Mouse (Mus musculus) embryo, embryonic 9.5 days (tissue): ENCODE measurements around the gene Gtf2a1.
"Not testable (repeated sequence)": the region's sequence is repeated elsewhere in the genome, so short reads cannot be mapped to it uniquely, and the experiment has no call there.

Experiments
- DNase-seq: peaks from one replicate; pipeline ENCODE4 v3.0.0-alpha.2; 2017; ENCODE audit errors: extremely low spot score

The Gtf2a1 gene

DNA sequence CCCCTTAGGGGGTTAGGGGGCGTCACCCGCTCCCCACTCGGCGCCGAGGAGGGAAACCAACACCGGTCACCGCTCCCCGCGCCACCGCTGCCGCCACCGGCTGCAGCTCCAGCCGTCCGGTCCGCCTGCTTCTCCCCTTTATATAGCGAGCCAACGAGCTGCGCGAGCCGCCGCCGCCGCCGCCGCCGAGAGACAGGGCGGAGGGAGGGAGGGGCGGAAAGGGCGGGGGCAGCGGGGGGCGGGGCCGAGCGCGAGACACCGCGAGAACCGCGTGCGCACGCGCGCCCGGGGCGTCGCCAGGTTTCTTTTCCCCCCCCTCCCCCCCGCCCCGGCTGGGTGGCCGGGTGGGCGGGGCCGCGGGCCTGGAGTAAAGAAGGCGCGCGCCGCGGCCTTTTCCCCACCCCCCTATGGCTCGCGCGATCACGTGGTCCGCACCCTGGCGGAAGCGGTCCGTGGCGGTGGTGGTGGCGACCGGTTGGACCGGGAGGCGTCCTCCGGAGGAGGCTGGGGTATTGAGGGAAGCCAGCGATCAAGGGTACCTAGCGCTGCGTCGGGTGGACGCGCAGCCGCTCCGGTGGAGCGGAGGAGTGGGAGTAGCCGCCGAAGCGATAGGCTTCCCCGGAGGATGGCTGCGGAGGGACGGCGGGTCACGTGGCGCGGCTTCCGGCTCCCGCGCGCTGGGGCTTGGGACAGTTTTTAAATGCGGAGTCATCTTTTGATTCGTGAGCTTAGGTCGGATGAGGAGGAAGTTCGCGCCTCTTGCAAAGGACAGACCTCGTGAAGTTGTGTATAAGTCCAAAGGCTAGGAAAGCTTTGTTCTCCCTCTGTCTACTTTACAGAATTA, at the start of gene Gtf2a1:
TSS of gene Gtf2a1 (minus strand) at position 641 of the 844 bp plus-strand sequence.
- peak; percentile 98 for DNase-seq

DNA sequence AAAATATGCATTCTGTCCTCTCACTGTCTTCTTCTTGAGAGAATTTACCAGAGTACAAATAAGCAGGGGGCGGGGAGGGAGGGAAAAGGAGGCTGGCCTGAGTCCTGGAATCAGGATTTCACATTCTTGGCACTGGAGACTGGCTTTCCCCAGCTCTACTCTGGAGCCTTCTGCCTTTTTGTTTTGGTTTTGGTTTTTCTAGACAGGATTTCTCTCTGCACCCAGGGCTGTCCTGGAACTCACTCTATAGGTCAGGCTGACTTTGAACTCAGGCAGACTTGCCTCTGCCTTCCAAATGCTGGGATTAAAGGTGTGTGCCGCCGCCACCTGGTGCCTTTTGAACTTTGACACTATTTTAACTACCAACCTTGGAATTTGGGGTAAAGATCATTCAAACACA, 48.1 kb upstream of the Gtf2a1 start:
- no peak for DNase-seq

DNA sequence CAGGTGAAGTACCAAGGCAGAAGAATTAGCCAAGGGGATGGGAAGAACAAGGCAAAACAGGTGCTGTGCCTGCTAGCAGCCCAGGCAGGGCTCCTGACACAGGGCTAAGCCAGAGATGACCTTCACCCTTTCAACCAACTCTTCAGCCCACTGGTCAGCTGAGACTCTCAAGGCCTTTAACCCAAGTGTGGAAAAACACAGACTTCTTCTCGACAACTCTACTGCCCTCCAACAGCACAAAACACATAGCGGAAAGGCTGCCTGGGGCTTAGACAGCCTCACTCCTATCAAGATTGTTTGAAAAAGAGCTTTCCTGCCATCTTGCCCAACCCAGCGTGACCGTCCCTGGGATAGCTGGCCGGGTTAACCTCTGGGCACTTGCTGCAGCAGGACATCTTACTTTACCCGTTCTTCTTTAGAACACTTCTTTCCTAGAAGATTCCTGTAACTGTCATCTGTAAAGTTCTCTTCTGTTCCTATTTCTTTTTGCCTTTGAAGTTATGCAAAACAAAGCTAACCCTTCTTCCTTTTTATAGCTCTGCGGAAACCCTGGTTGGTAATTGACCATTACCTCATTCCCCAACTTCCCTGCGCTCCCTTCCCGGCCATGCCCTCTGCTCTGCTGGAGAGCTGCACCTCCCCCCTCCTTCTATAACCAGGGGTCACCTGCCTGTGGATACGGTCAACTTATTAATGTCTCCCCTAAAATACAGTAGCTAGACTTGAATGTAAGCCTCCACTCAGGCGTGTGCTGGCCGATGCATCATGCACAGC, 47.0 kb upstream of the Gtf2a1 start:
- no peak for DNase-seq

DNA sequence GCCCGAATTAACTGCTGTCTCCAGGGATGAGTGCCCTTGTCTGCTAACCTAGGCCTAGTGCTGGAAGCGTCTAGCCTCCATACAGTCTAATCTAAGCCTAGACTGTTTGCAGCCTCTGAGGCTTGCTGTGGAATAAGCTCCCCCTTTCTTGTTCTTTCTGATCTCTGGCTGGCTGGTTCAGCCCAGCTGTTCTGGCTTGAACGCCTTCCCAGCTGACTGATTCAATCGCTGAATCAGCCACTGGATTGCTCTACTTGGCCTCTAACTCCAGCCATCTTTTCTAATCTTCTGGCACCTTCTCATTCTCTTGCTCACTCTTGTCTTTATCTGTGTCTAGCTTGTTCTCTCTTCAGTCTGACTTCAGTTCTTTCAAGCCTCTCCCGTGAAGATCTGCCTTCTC, 36.2 kb upstream of the Gtf2a1 start:
- no peak for DNase-seq

DNA sequence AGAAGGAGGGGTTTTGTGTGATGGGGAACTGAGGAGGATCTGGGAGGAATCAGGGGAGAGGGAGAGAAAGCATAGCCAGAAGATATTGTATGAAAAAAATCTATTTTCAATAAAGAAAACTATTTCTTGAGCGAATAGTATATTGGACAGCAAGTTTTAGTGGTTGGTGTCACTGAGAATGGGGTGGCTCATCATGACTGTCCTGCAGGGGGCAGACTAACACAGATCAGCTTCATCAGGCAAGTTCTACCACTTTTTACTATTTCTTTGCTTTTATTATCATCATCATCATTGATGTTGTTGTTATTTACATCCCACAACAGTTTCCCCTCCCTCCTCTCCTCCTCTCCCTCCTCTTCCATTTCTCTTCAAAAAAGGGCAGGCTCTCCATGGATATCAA, 34.7 kb upstream of the Gtf2a1 start:
- DNase-seq: no peak

DNA sequence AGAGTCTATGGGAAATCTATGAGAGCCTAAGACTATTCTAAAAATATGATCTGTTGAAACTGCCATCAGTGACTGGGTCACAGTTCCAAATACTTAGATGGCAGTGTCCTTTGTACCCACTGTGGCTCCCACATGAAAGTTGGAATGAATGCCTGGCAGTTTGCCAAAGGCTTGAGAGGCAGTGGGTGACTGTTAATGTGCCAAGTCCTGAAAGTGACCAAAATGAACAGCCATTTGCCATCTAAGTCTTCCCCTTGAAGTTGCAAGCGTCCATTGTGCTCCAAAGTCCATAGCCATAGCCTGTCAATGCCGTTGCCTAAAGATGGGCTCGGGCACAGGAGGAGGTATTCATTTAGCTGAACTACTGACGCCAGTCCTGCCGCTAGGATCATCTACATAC, 19.1 kb upstream of the Gtf2a1 start:
- DNase-seq: no peak

DNA sequence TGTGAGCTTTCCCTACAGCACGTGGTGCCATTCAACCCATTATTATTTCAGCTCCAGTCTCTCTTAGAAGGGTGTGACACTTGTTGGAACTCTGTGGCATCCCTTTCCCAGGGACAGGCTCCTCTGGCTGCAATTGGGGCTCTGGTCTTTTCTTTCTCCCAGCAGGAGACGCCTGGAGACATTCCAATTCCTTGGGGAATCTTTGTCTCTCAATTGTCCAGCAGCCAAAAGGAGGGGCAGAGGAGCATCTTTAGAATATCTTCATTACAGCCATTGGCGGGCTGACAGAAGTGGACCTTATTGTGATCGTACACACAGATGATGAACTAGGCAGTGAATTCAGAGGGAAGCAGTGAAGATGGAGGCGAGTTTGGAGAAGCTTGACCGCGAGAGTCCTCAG, 17.4 kb upstream of the Gtf2a1 start:
- DNase-seq: no peak

DNA sequence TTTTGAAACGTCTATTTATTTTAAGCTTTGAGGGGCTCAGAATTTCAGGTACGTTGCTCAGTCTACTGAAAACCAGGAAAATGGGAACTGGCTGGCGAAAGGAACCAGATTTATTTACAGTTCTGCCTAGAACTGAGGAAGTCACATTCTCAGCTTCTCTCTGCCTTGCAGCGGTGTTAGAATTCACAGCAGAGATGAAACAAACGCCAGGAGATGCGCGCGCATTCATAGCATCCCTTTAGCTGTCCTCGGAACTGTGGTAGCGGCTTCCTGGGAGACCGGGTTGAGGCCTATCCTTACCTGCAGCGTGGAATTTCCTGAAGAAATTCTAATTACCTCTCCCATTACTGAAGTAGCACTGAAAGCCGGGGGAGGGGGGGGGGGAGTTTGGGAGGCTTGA, 16.4 kb upstream of the Gtf2a1 start:
- DNase-seq: no peak

DNA sequence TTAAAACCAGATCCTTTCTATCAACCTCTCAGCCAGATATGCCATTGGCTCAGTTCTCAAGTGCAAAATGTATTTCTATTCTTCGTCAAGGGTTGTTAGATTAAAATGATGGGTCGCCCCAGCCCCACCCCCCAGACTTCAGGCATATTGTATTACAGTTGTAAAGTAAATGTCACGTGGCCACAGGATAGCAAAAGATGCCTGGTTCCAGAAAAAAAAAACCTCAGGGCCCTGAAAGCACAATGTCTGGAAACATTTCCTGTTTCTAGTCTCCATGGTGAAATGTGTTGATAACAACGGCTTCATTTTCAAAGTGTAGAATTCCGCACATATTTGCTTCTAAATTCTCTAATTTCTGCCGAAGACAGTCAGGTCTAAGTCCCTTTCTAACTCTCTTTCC, 14.3 kb upstream of the Gtf2a1 start:
- no peak for DNase-seq

DNA sequence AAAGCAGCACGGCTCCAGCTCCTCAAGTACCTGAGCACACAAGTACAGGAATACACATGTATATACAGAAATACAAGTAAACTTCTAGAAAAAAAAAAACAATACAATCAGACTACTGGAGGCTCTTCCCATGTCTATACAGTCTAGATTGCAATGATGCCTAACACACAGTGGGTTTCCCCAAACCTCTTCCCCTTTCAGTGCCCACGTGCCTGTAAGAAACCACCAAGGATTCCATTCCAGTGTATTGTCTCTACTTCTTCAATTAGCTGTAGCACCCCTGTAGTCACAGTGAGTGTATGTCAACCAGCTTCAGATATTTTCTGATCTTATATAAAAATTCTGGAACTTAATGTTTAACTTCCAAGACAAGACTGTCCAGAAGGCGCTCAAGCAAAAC, 1.8 kb upstream of the Gtf2a1 start:
- DNase-seq: no peak

DNA sequence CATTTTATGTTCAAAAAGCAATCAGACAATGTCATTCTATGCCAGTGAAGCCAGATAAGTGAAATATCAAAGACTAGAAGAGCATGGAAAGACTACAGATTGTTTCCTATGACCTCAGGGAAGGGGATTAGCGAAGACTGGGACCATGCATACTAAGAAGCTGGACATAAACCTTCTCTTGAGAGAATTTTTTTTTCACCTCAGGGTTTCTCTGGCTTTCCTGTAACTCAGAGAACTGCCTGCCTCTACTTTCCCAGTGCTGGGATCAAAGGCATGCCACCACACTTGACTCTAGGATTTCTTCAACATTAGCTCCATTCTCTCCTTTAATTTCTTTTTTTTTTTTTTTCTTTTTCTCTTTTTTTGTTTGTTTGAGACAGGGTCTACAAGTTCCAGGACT, 904 bp upstream of the Gtf2a1 start:
- no peak for DNase-seq

DNA sequence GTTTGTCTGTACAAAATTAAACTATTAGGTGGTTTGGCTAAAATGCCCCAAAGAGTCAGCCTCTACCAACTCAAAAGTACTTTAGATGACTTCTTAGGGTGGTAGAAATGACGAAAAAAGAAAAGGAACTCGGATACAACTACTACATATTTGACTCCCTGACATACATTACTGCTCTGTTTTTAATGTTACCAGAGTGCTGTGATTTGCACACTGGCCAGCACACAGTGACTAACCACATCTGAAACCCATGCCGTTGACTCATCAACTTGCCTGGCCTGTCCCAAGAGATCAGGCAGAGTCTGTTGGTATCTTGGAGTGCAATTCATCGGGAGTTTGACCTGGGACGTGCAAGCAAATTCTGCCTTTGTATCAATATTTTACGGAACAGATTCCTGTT, 429 bp upstream of the Gtf2a1 start:
- DNase-seq: peak; percentile 52

DNA sequence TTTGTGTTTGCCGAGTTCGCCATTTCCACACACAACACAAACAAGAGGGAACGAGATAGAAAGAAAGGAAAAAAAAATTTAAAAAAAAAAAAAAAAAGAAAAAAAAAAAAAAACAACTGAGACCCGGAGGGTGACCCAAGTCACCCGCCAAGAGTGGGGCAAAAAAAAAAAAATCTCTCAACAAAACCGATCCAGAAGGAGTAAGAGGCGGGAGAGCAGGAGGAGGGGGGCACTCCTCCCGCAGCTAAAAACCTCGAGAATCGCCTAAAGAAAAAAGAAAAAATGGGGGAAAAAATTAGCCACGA, 793 bp downstream of the Gtf2a1 start:
- DNase-seq: no peak

DNA sequence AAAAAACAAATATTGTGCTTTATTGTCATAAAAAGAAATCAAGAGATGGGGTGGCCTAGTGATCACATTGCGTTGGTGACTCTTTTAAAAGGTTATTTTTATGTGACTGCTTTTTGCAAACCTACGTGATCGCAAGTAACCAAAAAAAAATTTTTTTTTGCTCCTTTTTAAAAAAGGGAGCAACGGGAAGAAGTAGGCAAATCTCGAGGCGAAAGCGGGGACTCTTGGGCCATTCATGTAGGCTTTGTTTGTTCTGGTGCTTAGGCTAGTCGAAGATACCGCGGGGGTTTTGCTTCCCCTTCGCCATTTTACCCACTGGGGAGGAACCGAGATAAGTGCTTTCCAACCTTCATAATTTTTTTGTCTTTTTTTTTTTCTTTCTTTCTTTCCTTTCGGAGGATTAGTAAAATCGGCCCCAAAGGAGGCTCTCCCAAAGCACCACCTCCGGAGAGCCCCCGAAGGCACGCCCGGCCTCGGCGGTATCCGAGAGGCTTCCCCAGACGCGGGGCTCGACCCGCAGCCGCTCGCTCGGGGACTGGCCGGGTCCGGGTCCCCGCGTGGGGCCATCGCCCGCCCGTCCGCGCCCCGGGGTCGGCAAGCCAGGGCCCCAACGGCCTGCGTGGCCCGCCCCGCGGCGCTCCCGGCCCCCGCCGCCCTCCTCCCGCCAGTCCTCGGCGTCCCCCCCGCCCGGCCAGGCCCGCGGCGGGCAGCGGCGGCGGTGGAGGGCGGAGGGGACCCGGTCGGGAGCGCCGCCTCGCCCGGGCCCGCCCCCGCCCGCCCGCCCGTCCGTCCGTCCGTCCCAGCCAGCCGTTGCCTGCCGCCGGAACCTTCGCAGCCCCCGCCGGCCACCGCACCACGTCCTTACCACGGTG, 1.4 kb downstream of the Gtf2a1 start:
- DNase-seq: peak; percentile 57

DNA sequence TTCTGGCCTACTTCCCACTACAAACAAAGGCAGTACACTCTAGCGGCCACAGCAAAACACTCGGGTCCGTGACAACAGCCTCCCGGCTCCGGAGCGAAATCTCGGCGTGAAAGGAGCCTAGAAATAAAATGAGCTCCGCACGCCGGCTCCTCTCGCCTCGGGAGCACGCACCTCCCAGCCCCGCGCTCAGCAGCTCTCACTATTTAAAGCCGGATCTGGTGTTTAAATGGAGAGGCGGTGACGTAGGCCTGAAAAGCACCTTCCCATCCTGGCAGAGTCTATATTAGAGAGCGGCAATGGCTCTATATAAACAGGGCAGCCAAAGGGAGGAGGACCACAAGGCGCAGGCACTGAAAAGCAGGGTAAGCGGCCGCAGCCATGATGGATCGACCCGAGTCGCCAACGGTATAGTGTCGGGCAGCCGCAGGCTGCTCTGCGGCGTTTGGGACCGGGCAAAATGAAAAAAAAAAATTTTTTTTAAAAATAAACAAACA, 2.1 kb downstream of the Gtf2a1 start:
- DNase-seq: peak; percentile 91

DNA sequence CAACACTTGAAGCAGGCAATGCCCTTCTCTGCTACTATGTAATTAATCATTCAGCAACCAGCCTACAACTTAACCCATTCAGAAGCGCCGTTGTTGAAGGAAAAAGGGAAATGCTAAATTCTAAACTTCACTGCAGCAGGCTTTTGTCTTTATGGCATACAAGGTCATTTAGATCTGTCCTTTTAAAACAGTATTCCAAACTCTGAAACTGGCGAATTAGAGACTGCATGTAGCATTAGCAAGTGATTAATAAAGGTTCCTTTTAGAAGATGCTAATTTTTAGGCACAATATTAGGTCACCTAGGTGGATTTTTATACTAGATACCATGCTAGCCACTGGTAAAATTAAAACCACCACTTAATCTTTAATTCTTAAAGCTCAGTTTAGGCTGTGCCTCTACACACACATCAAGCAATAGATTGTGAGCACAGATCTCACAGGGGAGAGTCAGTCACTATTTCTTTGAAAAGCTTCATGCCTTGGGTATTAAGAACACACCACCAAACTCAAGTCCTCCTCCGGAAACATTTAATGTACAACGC, 2.7 kb downstream of the Gtf2a1 start:
- peak; percentile 19 for DNase-seq

DNA sequence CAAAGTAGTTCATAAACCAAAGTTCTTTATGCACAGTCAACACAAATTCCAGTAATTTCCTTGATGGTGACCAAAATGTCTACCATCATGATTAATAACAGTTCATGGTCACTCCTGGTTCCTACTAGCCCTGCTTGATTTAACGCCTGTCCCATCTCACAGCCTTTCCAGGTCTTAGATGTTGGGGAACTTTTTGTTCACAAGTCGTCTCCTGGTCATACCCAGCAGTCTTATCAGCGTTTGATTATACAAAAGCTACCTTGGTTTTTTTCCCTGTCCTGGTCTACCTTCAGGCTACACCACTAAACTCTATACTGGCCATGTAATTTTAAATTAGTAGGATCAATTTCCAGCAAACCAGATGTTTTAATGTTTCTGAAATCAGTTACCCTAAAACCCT, 3.2 kb downstream of the Gtf2a1 start:
- peak; percentile 10 for DNase-seq

DNA sequence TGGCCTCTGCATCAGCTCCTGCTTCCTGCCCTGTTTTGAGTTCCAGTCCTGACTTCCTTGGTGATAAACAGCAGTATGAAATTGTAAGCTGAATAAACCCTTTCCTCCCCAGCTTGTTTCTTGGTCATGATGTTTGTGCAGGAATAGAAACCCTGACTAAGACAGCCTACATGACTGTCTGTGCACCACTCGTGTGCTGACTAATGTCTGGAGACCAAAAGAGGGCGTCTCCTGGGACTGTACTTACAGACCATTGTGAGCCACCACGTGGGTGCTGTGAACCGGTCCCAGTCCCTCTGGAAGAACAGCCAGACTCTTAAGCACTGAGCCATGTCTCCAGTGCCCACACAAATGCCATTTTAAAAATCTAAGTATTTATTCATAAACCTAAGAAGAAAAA, 4.5 kb downstream of the Gtf2a1 start:
- DNase-seq: not testable (repeated sequence)

DNA sequence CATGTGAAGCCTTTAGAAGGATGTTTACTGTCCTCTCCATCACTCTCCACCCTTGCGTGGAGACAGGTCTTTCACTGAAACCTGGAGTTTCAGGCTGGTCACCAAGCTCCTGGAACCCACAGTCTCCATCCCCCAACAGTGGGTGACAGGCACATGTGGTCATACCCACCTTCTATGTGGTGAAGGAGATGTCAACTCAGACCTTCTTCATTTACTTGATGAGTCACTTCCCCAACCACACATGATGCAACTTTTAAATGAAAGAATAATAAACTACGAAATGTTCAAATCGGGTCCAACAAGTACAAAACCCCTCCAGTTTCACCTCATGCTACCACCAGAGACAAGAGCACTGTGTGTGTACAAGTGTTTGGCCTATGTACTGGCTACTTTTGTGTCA, 5.1 kb downstream of the Gtf2a1 start:
- DNase-seq: no peak

DNA sequence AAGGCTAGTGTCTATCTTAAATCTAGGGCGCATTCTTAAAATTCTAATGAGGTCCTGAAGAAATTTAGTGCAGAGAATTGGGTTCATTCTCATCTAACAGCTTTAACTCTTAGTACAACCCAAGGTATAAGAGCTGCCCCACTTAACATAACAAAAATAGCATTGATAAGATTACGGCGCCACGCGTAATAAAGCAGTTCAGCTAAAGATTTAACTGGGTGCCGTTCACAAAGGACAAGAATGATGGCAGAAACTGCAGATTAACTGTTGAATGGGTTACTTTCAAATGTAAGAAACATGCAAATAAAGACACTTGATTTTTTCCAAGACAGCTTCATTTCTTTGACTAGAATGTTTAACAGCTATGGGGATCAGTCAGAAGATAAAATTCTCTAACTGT, 6.9 kb downstream of the Gtf2a1 start:
- no peak for DNase-seq

DNA sequence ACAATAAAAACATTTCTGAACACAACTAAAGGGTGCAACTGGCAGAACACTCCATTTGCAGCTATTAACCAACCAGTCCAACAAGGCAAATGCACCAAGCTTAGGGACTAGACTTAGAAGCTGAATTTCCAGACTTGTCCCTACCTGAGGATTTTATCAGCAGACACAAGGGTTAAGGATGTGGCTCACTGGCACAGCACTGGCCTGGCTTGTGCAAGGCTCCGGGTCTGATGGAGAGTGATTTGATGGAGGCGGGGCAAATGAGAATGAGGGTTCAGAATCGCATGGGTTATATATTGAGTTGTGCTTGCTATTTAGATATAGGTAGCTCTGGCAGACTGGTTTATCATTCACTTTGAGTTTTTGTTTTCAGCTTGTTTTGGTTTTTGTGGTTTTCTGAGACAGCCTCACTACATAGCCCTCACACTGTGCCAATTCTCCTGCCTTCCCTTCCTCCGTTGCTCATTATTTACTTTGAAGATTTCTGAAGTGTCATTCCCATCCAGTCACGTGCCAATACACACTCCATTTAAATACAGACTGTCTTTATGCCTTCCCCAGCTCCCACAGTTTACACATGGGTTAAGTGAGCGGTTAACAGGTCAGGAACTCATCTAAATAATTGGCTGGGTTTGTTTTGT, 7.8 kb downstream of the Gtf2a1 start:
- no peak for DNase-seq
